Mouse (Mus musculus) CD4-positive, CD25-positive, alpha-beta regulatory T cell, adult 2 months (primary cell): ENCODE data around the gene Cdc42ep5.

Experiments used
- DNase-seq: peaks from one replicate; pipeline ENCODE4 v3.0.0-alpha.2; 2012; ENCODE audit warnings: low read depth, low spot score

Cdc42ep5 gene

GRCm38 (mm10) chr7:4146241-4147180, 18.1 kb downstream of the Cdc42ep5 start:
- DNase-seq = no peak

GRCm38 (mm10) chr7:4145552-4146190, 19.0 kb downstream of the Cdc42ep5 start:
- DNase-seq = peak; percentile 76

GRCm38 (mm10) chr7:4144766-4145551, 19.7 kb downstream of the Cdc42ep5 start:
- no peak for DNase-seq

- DNase-seq = no peak
Observed at GRCm38 (mm10) chr7:4144046-4144445, 20.6 kb downstream of the Cdc42ep5 start.

- no peak for DNase-seq
Observed at GRCm38 (mm10) chr7:4143506-4143905, 21.2 kb downstream of the Cdc42ep5 start.

- DNase-seq = no peak
Observed at GRCm38 (mm10) chr7:4142796-4143445, 21.7 kb downstream of the Cdc42ep5 start.

- DNase-seq = no peak
Observed at GRCm38 (mm10) chr7:4141648-4142325, 22.9 kb downstream of the Cdc42ep5 start.

GRCm38 (mm10) chr7:4139391-4139790, 25.3 kb downstream of the Cdc42ep5 start:
- DNase-seq = no peak

GRCm38 (mm10) chr7:4138671-4139070, 26.0 kb downstream of the Cdc42ep5 start:
- DNase-seq = no peak

- DNase-seq = no peak
Observed at GRCm38 (mm10) chr7:4138181-4138580, 26.5 kb downstream of the Cdc42ep5 start.

- DNase-seq = no peak
Observed at GRCm38 (mm10) chr7:4137746-4138145, 26.9 kb downstream of the Cdc42ep5 start.

- peak; percentile 100 for DNase-seq
Observed at GRCm38 (mm10) chr7:4136771-4137531, 27.7 kb downstream of the Cdc42ep5 start, which contains the start of gene Leng8. Leng8 (plus strand) TSS chr7:4137039.

GRCm38 (mm10) chr7:4136404-4136770, 28.3 kb downstream of the Cdc42ep5 start:
- DNase-seq = no peak

- no peak for DNase-seq
Observed at GRCm38 (mm10) chr7:4134911-4135310, 29.7 kb downstream of the Cdc42ep5 start.

- DNase-seq = no peak
Observed at GRCm38 (mm10) chr7:4132998-4133397, 31.7 kb downstream of the Cdc42ep5 start.

GRCm38 (mm10) chr7:4132581-4132980, 32.1 kb downstream of the Cdc42ep5 start:
- DNase-seq = no peak

- DNase-seq = peak; percentile 2
Observed at GRCm38 (mm10) chr7:4131964-4132363, 32.7 kb downstream of the Cdc42ep5 start.

- DNase-seq = peak; percentile 94
Observed at GRCm38 (mm10) chr7:4130686-4131452, 33.8 kb downstream of the Cdc42ep5 start.

- no peak for DNase-seq
Observed at GRCm38 (mm10) chr7:4128860-4129259, 35.8 kb downstream of the Cdc42ep5 start.
